Mouse (Mus musculus) midbrain, postnatal 0 days (tissue): ENCODE results near the gene Mcm10. TPM values are rescaled to one million over a fixed set of nuclear protein-coding genes. Genes with fewer than 3 reads are reported as not detected.

Experiments used
- ATAC-seq: fragments of 200-750 bp; cut with Nextera tagmentation; 2 replicates; pipeline ENCODE4 v1.8.0; 2017; ENCODE audit warnings: moderate number of reproducible peaks, mild to moderate bottlenecking, moderate TSS enrichment, moderate library complexity; ENCODE audit not compliant: low FRiP score
- DNase-seq: peaks from one replicate; pipeline ENCODE4 v3.0.0-alpha.2; 2015; ENCODE audit warnings: low spot score
- H3K27ac ChIP-seq: fragments of 300-500 bp; sonication (generic); 2 replicates; pipeline ENCODE4 v1.5.1; 2014; ENCODE audit warnings: low read depth, mild to moderate bottlenecking, low read length, mixed read lengths
- H3K27me3 ChIP-seq: fragments of 300-500 bp; sonication (generic); 2 replicates; pipeline ENCODE4 v1.6.1; 2014; ENCODE audit warnings: low read length, control low read depth, mixed read lengths; ENCODE audit not compliant: insufficient read depth
- H3K36me3 ChIP-seq: fragments of 300-500 bp; sonication (generic); 2 replicates; pipeline ENCODE4 v1.6.1; 2014; ENCODE audit warnings: low read length, control low read depth, mixed read lengths; ENCODE audit not compliant: insufficient read depth
- H3K4me1 ChIP-seq: fragments of 300-500 bp; sonication (generic); 2 replicates; pipeline ENCODE4 v1.6.1; 2014; ENCODE audit warnings: mild to moderate bottlenecking, control low read depth, antibody characterized with exemption, low read length, mixed read lengths; ENCODE audit not compliant: insufficient read depth
- H3K4me2 ChIP-seq: fragments of 300-500 bp; sonication (generic); 2 replicates; pipeline ENCODE4 v1.6.1; 2014; ENCODE audit warnings: low read depth, mild to moderate bottlenecking, low read length, mixed read lengths; ENCODE audit not compliant: poor library complexity, severe bottlenecking
- H3K4me3 ChIP-seq: fragments of 300-500 bp; sonication (generic); 2 replicates; pipeline ENCODE4 v1.5.1; 2014; ENCODE audit warnings: low read depth, mild to moderate bottlenecking, low read length, moderate library complexity
- H3K9ac ChIP-seq: fragments of 300-500 bp; sonication (generic); replicated peaks from 2 replicates; pipeline ENCODE4 v1.6.1; 2014; ENCODE audit warnings: mild to moderate bottlenecking, low read length, moderate library complexity, mixed read lengths; ENCODE audit not compliant: poor library complexity, severe bottlenecking
- H3K9me3 ChIP-seq: fragments of 300-500 bp; sonication (generic); 2 replicates; pipeline ENCODE4 v1.6.1; 2016; ENCODE audit warnings: low read length, control low read depth
- CTCF ChIP-seq: IDR thresholded peaks from 2 replicates; pipeline ENCODE4 v1.5.1; 2016; ENCODE audit warnings: antibody characterized with exemption, mild to moderate bottlenecking
- WGBS: fragments of 180-500 bp; shearing (Covaris S2); extraction: QIAGEN DNeasy Blood & Tissue Kit; methylation state at CpG from one replicate; pipeline ENCODE4 v1.1.7; 2014; 5-methylcytosine and 5-hydroxymethylcytosine counted together
- polyA plus RNA-seq: library from polyadenylated mRNA; unstranded; fragments of >200 nt; fragmentation: Nextera tagmentation; extraction: Ambion mirVana; gene quantifications from 2 replicates; pipeline ENCODE4 v1.2.1, GENCODE M21; 2015
- total RNA-seq: library from RNA; depleted of rRNA; stranded (reverse); fragments of >200 nt; gene quantifications from 2 replicates; pipeline ENCODE4 v1.2.3, GENCODE M21; 2014

The Mcm10 gene
- total and polyA plus RNA-seq, 2 experiments from 2014 or later = 1.3 to 5.0 TPM

DNA sequence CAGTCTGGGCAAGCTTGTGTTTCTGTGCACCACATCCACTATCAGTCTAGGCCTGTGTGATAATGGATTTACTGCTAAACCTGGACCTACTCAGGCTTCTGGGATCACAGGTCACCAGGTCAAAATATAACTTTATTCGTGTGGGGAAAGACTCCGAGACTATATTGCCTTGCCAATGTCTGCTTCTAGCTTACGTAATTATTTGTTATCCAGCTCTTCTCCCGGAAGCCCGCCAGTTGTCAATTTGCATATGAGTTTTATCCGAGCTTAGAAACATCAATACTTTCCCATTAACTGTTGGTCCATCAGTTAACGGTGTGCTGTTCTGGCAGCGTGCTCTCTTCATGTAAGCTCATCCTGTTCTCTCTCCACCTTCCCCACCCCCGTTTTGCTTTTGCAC, 22.6 kb upstream of the Mcm10 start:
- WGBS = 82% methylated on average over 9 of the region's 9 CpGs
- TF ChIP-seq CTCF = no peak

GRCm38 (mm10) chr2:5034801-5035200, 22.2 kb upstream of the Mcm10 start:
- no peak for TF ChIP-seq CTCF

More for the DNA sequence above, 22.6 kb upstream of the Mcm10 start:
- H3K27me3 ChIP-seq = no peaks in the 10 kb centered on the region
- H3K4me2 ChIP-seq = no peak overlapping the region
- H3K27ac ChIP-seq = no peak overlapping the region
- H3K4me3 ChIP-seq = no peak overlapping the region
- no peaks in the 10 kb centered on the region for H3K9me3 ChIP-seq
- ATAC-seq = no peak
- no peak overlapping the region for H3K9ac ChIP-seq
- peaks cover 16% of the 10 kb centered on the region; the same call in 1 of the 2 replicates for H3K36me3 ChIP-seq
- H3K4me1 ChIP-seq = no peaks in the 10 kb centered on the region
- DNase-seq = no peak

GRCm38 (mm10) chr2:5033546-5034420, 21.2 kb upstream of the Mcm10 start:
- TF ChIP-seq CTCF = no peak
- Histone ChIP-seq H3K9me3 (no peaks in the 10 kb centered on the region), H3K4me3 (no peak overlapping the region), H3K9ac (no peak overlapping the region), H3K4me1 (no peaks in the 10 kb centered on the region), H3K27ac (no peak overlapping the region), H3K4me2 (no peak overlapping the region), H3K27me3 (no peaks in the 10 kb centered on the region), H3K36me3 (peaks cover 17% of the 10 kb centered on the region; the same call in 1 of the 2 replicates)
- WGBS = 70% methylated on average over 14 of the region's 15 CpGs
- DNase-seq (no peak), ATAC-seq (no peak)

More at GRCm38 (mm10) chr2:5034801-5035200, 22.2 kb upstream of the Mcm10 start:
- H3K4me3 ChIP-seq = no peak overlapping the region
- H3K9me3 ChIP-seq = no peaks in the 10 kb centered on the region
- H3K9ac ChIP-seq = no peak overlapping the region
- H3K36me3 ChIP-seq = peaks cover 16% of the 10 kb centered on the region; the same call in 1 of the 2 replicates
- no peak overlapping the region for H3K27ac ChIP-seq
- WGBS = 88% methylated on average over 8 of the region's 8 CpGs
- DNase-seq (no peak), ATAC-seq (no peak)
- H3K27me3 ChIP-seq = no peaks in the 10 kb centered on the region
- no peak overlapping the region for H3K4me2 ChIP-seq
- no peaks in the 10 kb centered on the region for H3K4me1 ChIP-seq

GRCm38 (mm10) chr2:5032665-5033064, 20.1 kb upstream of the Mcm10 start:
- H3K4me1 ChIP-seq = no peaks in the 10 kb centered on the region
- DNase-seq (no peak), ATAC-seq (no peak)
- peaks cover 22% of the 10 kb centered on the region for H3K36me3 ChIP-seq
- no peak overlapping the region for H3K27ac ChIP-seq
- TF ChIP-seq CTCF = no peak
- H3K9me3 ChIP-seq = no peaks in the 10 kb centered on the region
- H3K27me3 ChIP-seq = no peaks in the 10 kb centered on the region
- no peak overlapping the region for H3K9ac ChIP-seq
- no peak overlapping the region for H3K4me2 ChIP-seq
- WGBS = 75% methylated on average over 5 of the region's 5 CpGs
- H3K4me3 ChIP-seq = no peak overlapping the region

DNA sequence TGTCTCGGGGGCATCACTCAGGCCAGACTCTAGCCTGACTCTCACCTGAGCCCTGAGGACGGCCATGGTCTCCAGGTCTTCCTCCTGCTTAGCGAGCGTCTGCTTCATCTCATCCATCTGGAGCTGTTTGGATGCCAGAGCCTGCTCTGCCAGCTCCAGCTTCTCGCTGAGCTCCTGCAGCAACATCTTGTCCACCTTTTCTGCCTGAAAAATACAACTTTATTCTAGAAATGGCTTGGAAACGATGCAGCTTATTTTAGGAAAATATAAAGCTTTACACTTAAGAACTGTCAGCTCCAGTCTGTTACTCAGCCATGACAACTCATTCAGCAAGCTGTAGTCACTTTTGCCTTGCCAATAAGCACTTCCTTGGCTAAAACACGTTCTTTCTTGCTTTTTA, 18.6 kb upstream of the Mcm10 start:
- no peak overlapping the region for H3K9ac ChIP-seq
- WGBS = 82% methylated on average over 7 of the region's 7 CpGs

GRCm38 (mm10) chr2:5029808-5030207, 17.2 kb upstream of the Mcm10 start:
- no peak for TF ChIP-seq CTCF
- no peaks in the 10 kb centered on the region for H3K27me3 ChIP-seq
- H3K4me3 ChIP-seq = no peak overlapping the region
- WGBS = 84% methylated on average over 4 of the region's 4 CpGs
- peaks cover 20% of the 10 kb centered on the region for H3K36me3 ChIP-seq
- H3K4me1 ChIP-seq = no peaks in the 10 kb centered on the region
- no peak for ATAC-seq
- no peaks in the 10 kb centered on the region for H3K9me3 ChIP-seq
- no peak overlapping the region for H3K4me2 ChIP-seq
- no peak overlapping the region for H3K9ac ChIP-seq
- no peak overlapping the region for H3K27ac ChIP-seq
- peak; percentile 46 for DNase-seq

More for the DNA sequence above, 18.6 kb upstream of the Mcm10 start:
- Histone ChIP-seq H3K4me3 (no peak overlapping the region), H3K4me1 (no peaks in the 10 kb centered on the region), H3K27me3 (no peaks in the 10 kb centered on the region), H3K27ac (no peak overlapping the region), H3K4me2 (no peak overlapping the region), H3K9me3 (no peaks in the 10 kb centered on the region), H3K36me3 (peaks cover 23% of the 10 kb centered on the region)
- ATAC-seq (no peak), DNase-seq (no peak)
- TF ChIP-seq CTCF = no peak
